Mouse (Mus musculus): Measurements from ENCODE around the gene Tas1r3.

Gene Tas1r3

DNA sequence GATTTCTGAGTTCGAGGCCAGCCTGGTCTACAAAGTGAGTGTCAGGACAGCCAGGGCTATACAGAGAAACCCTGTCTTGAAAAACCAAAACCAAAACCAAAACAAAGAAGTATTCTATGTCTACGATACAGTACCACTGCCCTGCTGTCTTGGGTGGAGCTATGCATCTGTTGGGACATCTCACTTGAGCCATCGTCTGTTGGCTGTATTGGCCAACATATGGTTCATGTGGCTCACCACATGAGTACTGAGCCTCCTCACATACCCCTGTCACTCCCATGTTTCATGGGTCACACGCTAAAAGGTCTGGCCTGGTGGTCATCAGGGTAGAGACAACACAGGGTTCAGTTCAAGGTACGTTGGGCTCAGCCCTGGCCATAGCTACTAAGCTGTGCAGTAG, 23.2 kb upstream of the Tas1r3 start:
- no peak for DNase-seq (ENCODE audit: low spot score)

DNA sequence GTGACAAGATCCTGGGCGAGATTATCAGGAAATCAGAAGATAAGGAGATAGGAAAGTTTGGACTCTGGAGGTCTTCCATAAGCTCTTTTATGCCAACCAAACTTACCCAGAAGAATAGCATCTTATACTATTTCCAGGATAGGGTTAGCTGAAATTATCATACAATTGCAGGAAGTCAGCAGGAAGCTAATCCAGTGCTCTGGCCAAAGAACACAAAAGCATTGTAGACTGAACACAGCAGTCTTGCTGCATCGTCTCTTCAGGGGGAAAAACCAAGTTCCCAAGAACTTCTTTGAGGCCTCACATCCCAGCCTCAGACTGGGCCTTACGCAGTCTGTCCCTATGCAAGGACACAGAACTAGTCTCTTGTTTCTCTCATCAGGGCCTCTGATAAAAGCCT, 20.4 kb upstream of the Tas1r3 start:
- no peak for DNase-seq (ENCODE audit: low spot score)

DNA sequence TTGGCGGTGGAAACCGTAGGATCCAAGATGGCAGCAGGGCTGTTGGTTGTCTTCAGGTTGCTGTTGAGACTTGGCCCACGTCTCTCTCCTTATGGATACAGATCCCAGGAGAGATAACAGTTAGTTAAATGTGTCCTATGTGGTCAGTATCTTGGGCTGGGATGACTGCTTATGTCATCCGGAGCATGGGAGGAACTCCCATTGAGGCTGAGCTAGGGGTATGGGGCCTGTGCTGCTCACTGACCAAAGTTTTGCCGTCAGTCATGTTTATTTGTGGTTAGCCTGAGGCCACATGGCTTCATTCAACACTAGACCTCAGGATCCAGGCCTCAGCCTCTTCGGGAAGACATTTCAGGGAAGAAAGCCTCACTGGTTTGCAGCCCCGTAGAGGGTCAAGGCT, 8.2 kb upstream of the Tas1r3 start:
- no peak for DNase-seq (ENCODE audit: low spot score)

GRCm38 (mm10) chr4:155869317-155870033, 6.3 kb upstream of the Tas1r3 start, which contains the start of the genes Cptp and Ints11:
Cptp (minus strand) TSS chr4:155869440.
Ints11 (plus strand) TSS chr4:155869546.
- DNase-seq (ENCODE audit: low spot score) = peak; percentile 97

- no peak for DNase-seq (ENCODE audit: low spot score)
Observed at GRCm38 (mm10) chr4:155868614-155869298, 5.6 kb upstream of the Tas1r3 start.

- no peak for DNase-seq (ENCODE audit: low spot score)
Observed at GRCm38 (mm10) chr4:155861787-155862186, 1.4 kb downstream of the Tas1r3 start.

DNA sequence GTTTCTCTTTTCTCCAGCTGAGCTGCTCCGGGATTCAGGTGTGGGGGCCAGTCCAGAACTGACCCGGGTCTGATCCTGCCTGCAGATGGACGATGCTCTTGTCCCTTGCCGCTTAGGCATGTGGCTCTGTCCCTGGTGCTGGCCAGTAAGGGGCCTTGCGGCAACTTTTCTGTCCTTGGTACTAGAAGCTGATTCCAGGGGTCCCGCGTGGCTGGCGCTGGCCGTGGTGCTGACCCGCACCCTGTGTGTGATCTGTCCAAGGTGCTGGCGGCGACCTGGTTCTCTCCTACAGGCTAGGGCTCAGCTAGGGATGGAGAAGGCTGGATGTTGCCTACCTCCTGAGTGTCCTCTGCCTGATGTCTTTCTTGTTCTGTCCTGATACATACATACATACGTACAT, 3.8 kb downstream of the Tas1r3 start:
- no peak for DNase-seq (ENCODE audit: low spot score)

GRCm38 (mm10) chr4:155856881-155857280, 6.3 kb downstream of the Tas1r3 start:
- DNase-seq (ENCODE audit: low spot score) = no peak

GRCm38 (mm10) chr4:155856071-155856470, 7.1 kb downstream of the Tas1r3 start:
- no peak for DNase-seq (ENCODE audit: low spot score)

GRCm38 (mm10) chr4:155854991-155855390, 8.2 kb downstream of the Tas1r3 start:
- DNase-seq (ENCODE audit: low spot score) = no peak

GRCm38 (mm10) chr4:155853421-155853820, 9.7 kb downstream of the Tas1r3 start:
- DNase-seq (ENCODE audit: low spot score) = no peak

GRCm38 (mm10) chr4:155851951-155852411, 11.2 kb downstream of the Tas1r3 start:
- peak; percentile 29 for DNase-seq (ENCODE audit: low spot score)

- no peak for DNase-seq (ENCODE audit: low spot score)
Observed at GRCm38 (mm10) chr4:155851368-155851767, 11.8 kb downstream of the Tas1r3 start.

DNA sequence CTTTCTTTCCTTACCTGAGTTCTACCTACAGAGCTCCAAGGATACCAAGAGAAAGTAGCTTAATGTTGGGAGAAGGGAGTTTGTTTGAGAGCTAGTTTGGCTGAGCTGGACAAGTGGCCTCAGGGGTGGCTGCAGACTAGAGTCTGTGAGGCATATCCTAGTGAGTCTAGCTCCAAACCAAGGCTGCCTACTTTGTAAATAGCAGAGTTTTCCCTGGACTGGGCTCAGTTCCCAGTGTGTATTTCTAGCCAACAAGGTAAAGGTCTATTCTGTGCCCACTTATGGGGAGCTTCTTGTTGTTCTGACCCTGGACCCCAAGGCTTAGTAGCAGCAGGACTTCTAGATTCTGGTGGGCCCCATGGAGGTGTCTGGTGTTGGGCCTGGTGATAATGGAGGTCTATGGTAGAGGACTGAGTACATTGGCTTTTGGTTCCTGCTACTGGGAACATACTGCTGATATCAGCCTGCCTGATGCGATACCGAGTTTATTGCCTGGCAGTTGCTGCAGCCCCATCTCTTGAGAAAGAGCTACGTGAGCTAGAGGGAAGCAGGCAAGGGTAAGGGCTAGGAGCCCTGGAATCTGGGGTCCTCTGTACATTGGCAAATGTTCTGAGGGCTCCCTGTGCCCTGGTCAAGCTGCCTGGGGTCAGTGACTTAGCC, 13.2 kb downstream of the Tas1r3 start:
- no peak for DNase-seq (ENCODE audit: low spot score)

DNA sequence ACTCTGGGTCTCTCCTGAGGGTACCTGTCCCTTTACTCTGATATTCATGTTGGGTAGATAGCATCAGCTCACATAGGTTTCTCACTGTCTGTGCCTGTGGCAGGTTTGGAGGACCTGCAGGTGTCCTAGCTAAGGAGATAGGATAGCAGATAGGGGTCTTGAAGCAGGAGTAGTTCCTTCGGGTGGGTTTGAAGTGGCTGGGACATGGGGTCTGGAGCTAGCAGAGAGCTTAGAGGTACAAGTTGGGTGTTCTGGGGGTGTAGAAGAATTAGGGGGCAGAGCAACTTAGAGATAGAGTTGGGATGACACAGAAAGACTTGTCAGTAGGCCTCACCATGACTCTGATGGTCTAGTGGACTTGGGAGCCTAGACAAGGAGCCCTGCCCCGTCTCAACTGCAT, 13.8 kb downstream of the Tas1r3 start:
- no peak for DNase-seq (ENCODE audit: low spot score)

DNA sequence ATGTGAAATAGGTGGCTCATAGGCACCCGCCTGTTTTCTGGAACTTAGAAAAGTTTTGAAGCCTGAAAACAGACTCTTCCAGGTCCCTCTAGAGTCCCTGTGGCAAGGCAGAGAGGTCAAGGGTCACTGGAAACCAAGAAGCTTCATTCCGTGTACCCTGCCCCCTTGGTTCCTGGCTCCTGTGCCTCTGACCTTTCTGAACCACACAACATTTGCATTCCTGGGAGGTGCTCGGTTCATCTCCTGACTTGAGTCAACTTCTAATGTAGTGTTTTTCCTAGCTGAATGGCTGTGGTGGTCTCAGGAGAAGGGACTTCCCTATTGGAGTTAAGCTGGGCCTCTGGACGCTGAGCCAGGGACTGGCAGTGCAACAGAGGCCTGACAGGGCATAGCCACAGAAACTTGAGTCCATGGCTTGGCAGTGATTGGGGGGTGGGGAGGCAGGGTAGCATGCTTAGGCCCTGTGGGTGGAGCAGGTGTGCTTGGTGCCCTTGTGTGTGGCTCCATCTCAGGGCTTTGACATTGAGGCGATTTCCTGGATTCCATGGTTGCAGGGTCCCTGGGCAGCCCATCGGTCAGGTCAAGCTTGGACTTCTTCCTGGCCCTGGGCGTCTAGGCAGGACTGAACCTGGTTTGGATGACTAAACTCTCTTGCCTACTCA, 14.6 kb downstream of the Tas1r3 start:
- no peak for DNase-seq (ENCODE audit: low spot score)

- peak; percentile 16 for DNase-seq (ENCODE audit: low spot score)
Observed at GRCm38 (mm10) chr4:155847591-155848352, 15.4 kb downstream of the Tas1r3 start.

- DNase-seq (ENCODE audit: low spot score) = peak; percentile 91
Observed at GRCm38 (mm10) chr4:155846871-155847578, 16.1 kb downstream of the Tas1r3 start, which contains the start of gene Dvl1. Dvl1 (plus strand) TSS chr4:155847402.

DNA sequence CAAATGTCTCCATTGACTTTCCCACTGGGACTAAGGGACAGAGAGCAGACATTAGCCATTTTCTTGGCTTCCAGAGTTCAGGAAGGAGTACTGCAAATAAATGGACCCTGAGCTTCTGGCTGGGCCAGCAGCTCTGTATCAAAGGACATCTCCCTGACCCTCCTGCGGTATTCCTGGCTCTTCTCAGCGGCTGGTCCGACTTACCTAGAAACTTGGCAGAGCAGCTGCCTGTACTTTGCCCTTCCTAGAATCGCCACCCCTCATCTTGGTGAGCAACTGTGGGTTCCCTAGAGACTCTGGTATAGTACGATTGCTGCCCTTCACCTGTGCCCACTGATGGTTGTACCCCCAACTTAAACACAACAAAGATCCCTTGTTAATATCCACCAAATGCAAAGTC, 19.9 kb downstream of the Tas1r3 start:
- DNase-seq (ENCODE audit: low spot score) = no peak

- DNase-seq (ENCODE audit: low spot score) = no peak
Observed at GRCm38 (mm10) chr4:155841651-155842270, 21.4 kb downstream of the Tas1r3 start.
